Mouse (Mus musculus) G1E (cell line): ENCODE data around the gene Maged1. TPM values are rescaled to one million over a fixed set of nuclear protein-coding genes. Genes with fewer than 3 reads are reported as not detected.
A peak's percentile ranks its signal among the peaks of the same experiment; 100 is the strongest.
"Not testable (repeated sequence)": the region's sequence is repeated elsewhere in the genome, so short reads cannot be mapped to it uniquely, and the experiment has no call there.

Experiments
- ATAC-seq: 2 replicates; pipeline ENCODE4 v1.8.0; 2016; ENCODE audit warnings: mild to moderate bottlenecking; ENCODE audit not compliant: insufficient number of reproducible peaks, poor library complexity, low FRiP score, severe bottlenecking; ENCODE audit errors: extremely low read depth
- DNase-seq: peaks from one replicate; pipeline ENCODE4 v3.0.0; 2012; ENCODE audit warnings: low spot score
- H3K27me3 ChIP-seq: 2 replicates; pipeline ENCODE4 v1.6.1; 2012; ENCODE audit warnings: mild to moderate bottlenecking, low read length, inconsistent platforms; ENCODE audit not compliant: insufficient read depth
- H3K36me3 ChIP-seq: replicated peaks from 2 replicates; pipeline ENCODE3; 2012; ENCODE audit warnings: mild to moderate bottlenecking, inconsistent platforms
- H3K4me1 ChIP-seq: 2 replicates; pipeline ENCODE4 v1.6.1; 2012; ENCODE audit warnings: low read depth, low read length, inconsistent platforms, mixed read lengths; ENCODE audit not compliant: insufficient read depth
- H3K4me3 ChIP-seq: 2 replicates; pipeline ENCODE4 v1.5.1; 2012; ENCODE audit warnings: low read depth, mild to moderate bottlenecking, inconsistent platforms, low read length, moderate library complexity, mixed read lengths
- H3K9me3 ChIP-seq: replicated peaks from 2 replicates; pipeline ENCODE4 v1.6.1; 2012; ENCODE audit warnings: inconsistent platforms
- CTCF ChIP-seq: IDR thresholded peaks from 2 replicates; pipeline ENCODE4 v1.5.1; 2012; ENCODE audit warnings: low read depth, low read length, inconsistent platforms, mixed read lengths
- GATA1 ChIP-seq: IDR thresholded peaks from 2 replicates; pipeline ENCODE4 v1.6.1; 2012; ENCODE audit warnings: borderline replicate concordance, low read length, inconsistent platforms, mixed read lengths
- GATA2 ChIP-seq: IDR thresholded peaks from 2 replicates; pipeline ENCODE4 v1.6.1; 2012; ENCODE audit warnings: low read depth, low read length, inconsistent platforms, borderline replicate concordance
- POLR2AphosphoS5 ChIP-seq: IDR thresholded peaks from 2 replicates; pipeline ENCODE4 v1.6.1; 2012; ENCODE audit warnings: low read depth, low read length, inconsistent platforms; ENCODE audit not compliant: insufficient replicate concordance
- TAL1 ChIP-seq: conservative IDR thresholded peaks from 2 replicates; pipeline ENCODE4 v1.6.1; 2012; ENCODE audit warnings: low read depth, low read length, inconsistent platforms, mixed read lengths
- polyA plus RNA-seq: library from polyadenylated mRNA; stranded (reverse); fragments of >175 nt; gene quantifications from 2 replicates; pipeline ENCODE4 v1.2.3, GENCODE M21; 2012
- total RNA-seq, 2 experiments: library from RNA; stranded (forward) in 1 of 2; stranded (reverse) in 1 of 2; fragments of 200-1000 nt in 1 of 2; fragments of >200 nt in 1 of 2; fragmentation: Nextera tagmentation in 1 of 2; gene quantifications; 2 replicates each; pipeline ENCODE4 v1.2.3; 2014 to 2017

Gene Maged1
- total and polyA plus RNA-seq, 3 experiments, result 11.0 to 34.6 (median 15.9) TPM

DNA sequence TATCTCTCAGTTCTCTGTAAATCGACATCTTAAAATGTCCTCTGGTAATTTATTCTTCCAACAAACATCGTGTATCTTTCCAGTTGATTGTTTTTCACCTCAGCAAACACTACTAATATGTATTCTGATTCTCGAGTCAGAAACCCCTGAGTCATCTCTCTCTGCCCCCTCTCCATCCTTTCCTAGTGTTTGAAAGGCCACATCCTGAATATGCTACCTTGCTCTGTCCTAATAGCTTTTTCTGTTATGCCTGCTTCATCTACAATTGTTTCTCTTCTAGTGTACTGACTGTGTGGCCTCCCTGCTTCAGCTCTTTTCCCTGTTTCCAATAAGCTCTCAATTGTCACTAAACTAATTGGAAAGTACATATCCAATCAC, 33.5 kb downstream of the Maged1 start:
- DNase-seq, result no peak
- Histone ChIP-seq H3K36me3 (no peaks in the 10 kb centered on the region), H3K4me3 (no peak overlapping the region), H3K27me3 (peaks cover 5% of the 10 kb centered on the region; the same call in 1 of the 2 replicates), H3K4me1 (no peaks in the 10 kb centered on the region), H3K9me3 (no peaks in the 10 kb centered on the region)
- TF ChIP-seq GATA2 (no peak), GATA1 (no peak), TAL1 (no peak), CTCF (no peak), POLR2AphosphoS5 (no peak)
- no peak for ATAC-seq

DNA sequence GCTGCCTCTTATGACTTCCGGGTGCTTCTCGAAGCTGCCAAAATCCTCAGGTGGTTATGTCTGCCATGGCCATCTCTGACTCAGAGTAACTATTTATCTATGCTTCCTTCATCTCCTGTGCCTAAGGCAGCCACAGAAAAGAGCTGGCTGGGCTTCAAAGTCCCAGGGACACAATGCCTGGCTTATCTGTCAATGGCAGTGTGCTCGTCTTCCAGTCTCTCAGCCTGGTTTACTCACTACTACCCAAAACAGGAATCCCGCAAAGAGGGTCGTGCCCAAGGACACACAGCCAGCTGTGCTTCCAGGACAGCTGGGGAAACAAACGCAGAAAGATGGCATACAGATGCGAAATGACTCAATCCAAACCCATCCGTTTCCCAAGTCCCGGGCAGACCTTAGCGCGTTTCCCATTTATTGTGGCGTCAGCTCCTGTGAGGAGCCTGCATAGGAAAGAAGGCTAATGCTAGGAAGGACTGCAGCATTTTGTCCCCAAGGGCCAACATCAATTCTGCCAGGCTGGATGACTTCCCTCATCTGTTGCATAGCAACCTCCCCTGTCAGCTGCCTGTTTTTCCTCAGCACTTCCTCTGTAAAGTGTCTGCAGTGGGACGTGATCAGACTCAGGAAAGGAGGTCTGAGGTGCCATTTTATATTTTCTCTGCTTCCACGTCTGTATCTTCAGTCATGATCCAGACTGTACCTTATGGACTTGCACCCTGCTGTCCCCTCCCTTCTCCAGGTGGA, 34.1 kb downstream of the Maged1 start:
- not testable (repeated sequence) for H3K27me3 ChIP-seq, ATAC-seq, H3K4me1 ChIP-seq, H3K4me3 ChIP-seq, H3K36me3 ChIP-seq, H3K9me3 ChIP-seq, DNase-seq

DNA sequence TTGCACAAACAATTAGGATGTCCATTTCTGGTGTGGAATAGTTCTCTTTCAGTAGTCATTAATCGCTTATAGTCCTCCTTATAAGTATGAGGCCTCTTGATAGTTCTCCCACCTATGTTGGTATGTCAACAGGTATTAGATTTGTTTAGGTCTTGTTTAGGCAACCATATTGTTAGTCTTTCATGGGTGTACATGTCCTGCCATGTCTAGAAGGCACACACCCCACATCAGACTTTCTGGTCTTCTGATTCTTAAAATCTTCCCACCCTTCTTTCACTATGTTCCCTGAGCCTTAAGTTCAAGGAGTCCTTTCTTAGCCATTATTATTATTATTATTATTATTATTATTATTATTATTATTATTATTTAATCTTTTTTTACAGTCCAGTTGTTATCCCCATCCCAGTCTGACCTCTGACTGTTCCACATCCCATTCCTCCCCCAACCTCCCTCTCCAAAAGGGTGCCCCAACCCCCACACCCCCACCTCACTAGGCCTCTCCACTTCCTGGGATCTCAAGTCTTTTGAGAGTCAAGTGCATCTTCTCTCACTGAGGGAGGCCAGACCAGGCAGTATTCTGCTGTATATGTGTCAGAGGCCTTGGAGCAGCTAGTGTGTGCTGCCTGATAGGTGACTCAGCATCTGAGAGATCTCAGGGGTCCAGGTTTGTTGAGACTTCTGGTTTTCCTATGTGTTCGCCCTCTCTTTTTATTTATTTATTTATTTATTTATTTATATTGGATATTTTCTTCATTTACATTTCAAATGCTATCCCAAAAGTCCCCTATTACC, 55.7 kb downstream of the Maged1 start:
- no peak overlapping the region for H3K4me3 ChIP-seq
- no peak for DNase-seq

More for the DNA sequence above, 55.7 kb downstream of the Maged1 start:
- TF ChIP-seq GATA1, result no peak
- TF ChIP-seq POLR2AphosphoS5, result no peak
- TF ChIP-seq GATA2, result no peak
- TF ChIP-seq TAL1, result no peak
- TF ChIP-seq CTCF, result no peak
- Histone ChIP-seq H3K4me1 (0 out of 2 replicates have a peak, but pooled peaks cover 2% of the 10 kb centered on the region), H3K36me3 (no peaks in the 10 kb centered on the region), H3K27me3 (no peaks in the 10 kb centered on the region), H3K9me3 (no peaks in the 10 kb centered on the region)
- peak; percentile 28 for ATAC-seq

Other genes with a start within 250 kb of the Maged1 start
- gene Fam90a1b, start 175.4 kb downstream of the Maged1 start, total RNA-seq (2014; fragmentation: Nextera tagmentation), result not detected in 2 replicates
- gene Fam90a1b, start 175.4 kb downstream of the Maged1 start, total RNA-seq (2017), result 0.06 and 0.16 TPM in 2 replicates
- not detected in 2 replicates for gene Fam90a1b, start 175.4 kb downstream of the Maged1 start, polyA plus RNA-seq
- 29.9 and 45.1 TPM in 2 replicates for gene Apoo, start 175.0 kb downstream of the Maged1 start, total RNA-seq (2014; fragmentation: Nextera tagmentation)
- 28.2 and 29.8 TPM in 2 replicates for gene Apoo, start 175.0 kb downstream of the Maged1 start, total RNA-seq (2017)
- gene Apoo, start 175.0 kb downstream of the Maged1 start, polyA plus RNA-seq, result 0.69 and 1.5 TPM in 2 replicates
- not detected in 2 replicates for gene Gspt2, start 93.9 kb upstream of the Maged1 start, total RNA-seq (2014; fragmentation: Nextera tagmentation)
- gene Gspt2, start 93.9 kb upstream of the Maged1 start, total RNA-seq (2017), result not detected in 2 replicates
- gene Gspt2, start 93.9 kb upstream of the Maged1 start, polyA plus RNA-seq, result not detected in 2 replicates
- 12.6 and 15.8 TPM in 2 replicates for gene Zxdb, start 182.4 kb upstream of the Maged1 start, total RNA-seq (2014; fragmentation: Nextera tagmentation)
- gene Zxdb, start 182.4 kb upstream of the Maged1 start, total RNA-seq (2017), result 7.3 and 8.1 TPM in 2 replicates
- gene Zxdb, start 182.4 kb upstream of the Maged1 start, polyA plus RNA-seq, result 0.76 and 0.81 TPM in 2 replicates